Mouse (Mus musculus): Measurements from ENCODE around the gene Rbm20.

GRCm38 (mm10) chr19:53710861-53711260 lies 33.8 kb downstream of the Rbm20 start:
- 0 out of 2 replicates have a peak, but pooled peaks have one; percentile 24 for TF ChIP-seq POLR2A (IDR thresholded peaks at IDR 0.05; ENCODE audit: low read depth, low read length)
- TF ChIP-seq MEF2A (IDR thresholded peaks at IDR 0.05; ENCODE audit: borderline replicate concordance, low read depth, low read length), result no peak
- TF ChIP-seq CTCF (conservative IDR thresholded peaks at IDR 0.05 in 1 of 2, IDR thresholded peaks at IDR 0.05 in 1 of 2; ENCODE audit: low read depth in 2 of 2, low read length in 2 of 2), result no peak
- TF ChIP-seq ZKSCAN1 (IDR thresholded peaks at IDR 0.05; ENCODE audit: borderline replicate concordance, low read depth, low read length), result no peak

Data from CH12.LX (cell line).